Mouse (Mus musculus): ENCODE results near the gene Adrm1.

Gene Adrm1

GRCm38 (mm10) chr2:180184011-180184751 is 12.9 kb downstream of the Adrm1 start:
- no peak for DNase-seq (ENCODE audit: low spot score in 2 of 2)

- no peak for DNase-seq (ENCODE audit: low spot score in 2 of 2)
Observed at GRCm38 (mm10) chr2:180184752-180185109, 13.4 kb downstream of the Adrm1 start.

- no peak for DNase-seq (ENCODE audit: low spot score in 2 of 2)
Observed at GRCm38 (mm10) chr2:180185686-180186085, 14.4 kb downstream of the Adrm1 start.

GRCm38 (mm10) chr2:180187362-180187761 is 16.1 kb downstream of the Adrm1 start:
- peak in 1 of 2 experiments; percentile 36 for DNase-seq (ENCODE audit: low spot score in 2 of 2)

- DNase-seq (ENCODE audit: low spot score in 2 of 2): no peak
Observed at GRCm38 (mm10) chr2:180196610-180197322, 25.5 kb downstream of the Adrm1 start.

- DNase-seq (ENCODE audit: low spot score in 2 of 2): no peak
Observed at GRCm38 (mm10) chr2:180197323-180198037, 26.2 kb downstream of the Adrm1 start.

GRCm38 (mm10) chr2:180198782-180199181 is 27.5 kb downstream of the Adrm1 start:
- no peak for DNase-seq (ENCODE audit: low spot score in 2 of 2)

- no peak for DNase-seq (ENCODE audit: low spot score in 2 of 2)
Observed at GRCm38 (mm10) chr2:180200681-180201080, 29.4 kb downstream of the Adrm1 start.

GRCm38 (mm10) chr2:180201303-180201702 is 30.0 kb downstream of the Adrm1 start:
- no peak for DNase-seq (ENCODE audit: low spot score in 2 of 2)

GRCm38 (mm10) chr2:180202263-180202662 is 31.0 kb downstream of the Adrm1 start:
- no peak for DNase-seq (ENCODE audit: low spot score in 2 of 2)

GRCm38 (mm10) chr2:180202805-180203204 is 31.5 kb downstream of the Adrm1 start:
- no peak for DNase-seq (ENCODE audit: low spot score in 2 of 2)

- DNase-seq (ENCODE audit: low spot score in 2 of 2): no peak
Observed at GRCm38 (mm10) chr2:180204501-180204900, 33.2 kb downstream of the Adrm1 start.

GRCm38 (mm10) chr2:180205083-180205955 is 34.0 kb downstream of the Adrm1 start:
- DNase-seq (ENCODE audit: low spot score in 2 of 2): no peak

GRCm38 (mm10) chr2:180205956-180206280 is 34.6 kb downstream of the Adrm1 start:
- DNase-seq (ENCODE audit: low spot score in 2 of 2): no peak

GRCm38 (mm10) chr2:180207840-180208239 is 36.6 kb downstream of the Adrm1 start:
- no peak for DNase-seq (ENCODE audit: low spot score in 2 of 2)

GRCm38 (mm10) chr2:180208976-180209375 is 37.7 kb downstream of the Adrm1 start:
- DNase-seq (ENCODE audit: low spot score in 2 of 2): no peak

- DNase-seq (ENCODE audit: low spot score in 2 of 2): no peak
Observed at GRCm38 (mm10) chr2:180212255-180212654, 41.0 kb downstream of the Adrm1 start.

- DNase-seq (ENCODE audit: low spot score in 2 of 2): no peak
Observed at GRCm38 (mm10) chr2:180214352-180214978, 43.2 kb downstream of the Adrm1 start.

GRCm38 (mm10) chr2:180215011-180215461 is 43.8 kb downstream of the Adrm1 start:
- DNase-seq (ENCODE audit: low spot score in 2 of 2): no peak

GRCm38 (mm10) chr2:180215951-180216350 is 44.7 kb downstream of the Adrm1 start:
- DNase-seq (ENCODE audit: low spot score in 2 of 2): no peak

GRCm38 (mm10) chr2:180216921-180217320 is 45.6 kb downstream of the Adrm1 start:
- no peak for DNase-seq (ENCODE audit: low spot score in 2 of 2)

Data from right cerebral cortex, adult 2 months (tissue).